Mouse (Mus musculus) small intestine, adult 2 months (tissue): ENCODE measurements around the gene R3hdm2.

Experiments
- CTCF ChIP-seq: fragments of 200-500 bp; IDR thresholded peaks from 2 replicates; pipeline ENCODE4 v1.5.1; 2012; ENCODE audit warnings: low read depth, mild to moderate bottlenecking, control low read depth, inconsistent platforms, low read length, moderate library complexity, mixed read lengths; ENCODE audit not compliant: insufficient replicate concordance, insufficient read length; ENCODE audit errors: extremely low read depth
- POLR2A ChIP-seq: fragments of 200-500 bp; IDR thresholded peaks from 2 replicates; pipeline ENCODE4 v1.6.1; 2012; ENCODE audit warnings: low read depth, mild to moderate bottlenecking, control low read depth, inconsistent platforms, low read length, moderate library complexity

GRCm38 (mm10) chr10:127369834-127370820 lies 10.0 kb upstream of the R3hdm2 start, which contains the start of gene Inhbc:
- no peak for TF ChIP-seq CTCF
- no peak for TF ChIP-seq POLR2A
